Mouse (Mus musculus) heart, embryonic 16.5 days (tissue): ENCODE results near the gene Gm5751. TPM values are rescaled to one million over a fixed set of nuclear protein-coding genes. Genes with fewer than 3 reads are reported as not detected.
"Not testable (repeated sequence)": the region's sequence is repeated elsewhere in the genome, so short reads cannot be mapped to it uniquely, and the experiment has no call there.

ENCODE experiments used
- ATAC-seq: fragments of 200-750 bp; cut with Nextera tagmentation; replicated peaks from 2 replicates; pipeline ENCODE4 v1.8.0; 2017; ENCODE audit warnings: moderate number of reproducible peaks; ENCODE audit not compliant: insufficient read depth, low FRiP score; ENCODE audit errors: extremely low read depth
- H3K27ac ChIP-seq: fragments of 300-500 bp; sonication (generic); 2 replicates; pipeline ENCODE4 v1.5.1; 2014; ENCODE audit warnings: mild to moderate bottlenecking, low read length, control low read depth, moderate library complexity
- H3K27me3 ChIP-seq: fragments of 300-500 bp; sonication (generic); 2 replicates; pipeline ENCODE4 v1.6.1; 2014; ENCODE audit warnings: low read length, mixed read lengths; ENCODE audit not compliant: control insufficient read depth, insufficient read depth
- H3K36me3 ChIP-seq: fragments of 300-500 bp; sonication (generic); 2 replicates; pipeline ENCODE4 v1.6.1; 2014; ENCODE audit not compliant: control insufficient read depth, insufficient read depth
- H3K4me1 ChIP-seq: fragments of 300-500 bp; sonication (generic); 2 replicates; pipeline ENCODE4 v1.6.1; 2014; ENCODE audit warnings: low read length, mixed read lengths; ENCODE audit not compliant: control insufficient read depth, insufficient read depth
- H3K4me2 ChIP-seq: fragments of 300-500 bp; sonication (generic); 2 replicates; pipeline ENCODE4 v1.6.1; 2014; ENCODE audit warnings: low read depth, mild to moderate bottlenecking, control low read depth, low read length
- H3K4me3 ChIP-seq: fragments of 300-500 bp; sonication (generic); 2 replicates; pipeline ENCODE4 v1.5.1; 2014; ENCODE audit warnings: mild to moderate bottlenecking, control low read depth, low read length
- H3K9ac ChIP-seq: fragments of 300-500 bp; sonication (generic); 2 replicates; pipeline ENCODE4 v1.6.1; 2014; ENCODE audit warnings: low read length, control low read depth
- H3K9me3 ChIP-seq: fragments of 300-500 bp; sonication (generic); replicated peaks from 2 replicates; pipeline ENCODE4 v1.6.1; 2016; ENCODE audit warnings: low read length; ENCODE audit not compliant: control insufficient read depth
- WGBS: fragments of 180-500 bp; shearing (Covaris S2); extraction: QIAGEN DNeasy Blood & Tissue Kit; methylation state at CpG from one replicate; pipeline ENCODE4 v1.1.7; 2014; 5-methylcytosine and 5-hydroxymethylcytosine counted together
- polyA plus RNA-seq: library from polyadenylated mRNA; unstranded; fragments of >200 nt; fragmentation: Nextera tagmentation; extraction: Ambion mirVana; gene quantifications from 2 replicates; pipeline ENCODE4 v1.2.1, GENCODE M21; 2015

The Gm5751 gene
- polyA plus RNA-seq: not detected in 2 replicates

- H3K4me2 ChIP-seq, H3K27me3 ChIP-seq, H3K9ac ChIP-seq, ATAC-seq, H3K4me3 ChIP-seq, H3K36me3 ChIP-seq, H3K4me1 ChIP-seq, H3K27ac ChIP-seq, H3K9me3 ChIP-seq: not testable (repeated sequence)
- 84% methylated on average over 3 of the region's 4 CpGs for WGBS
These were observed at the start of gene Gm5751 for GRCm38 (mm10) chrX:8873953-8874352. Gene Gm5751 (plus strand): TSS chrX:8874253.

- no peak overlapping the region for H3K27ac ChIP-seq
- H3K9me3 ChIP-seq: no peaks in the 10 kb centered on the region
- no peak overlapping the region for H3K9ac ChIP-seq
- H3K4me1 ChIP-seq: no peaks in the 10 kb centered on the region
- H3K36me3 ChIP-seq: no peaks in the 10 kb centered on the region
- no peak overlapping the region for H3K4me3 ChIP-seq
- no peak for ATAC-seq
- H3K27me3 ChIP-seq: no peaks in the 10 kb centered on the region
- no peak overlapping the region for H3K4me2 ChIP-seq
These were observed 42.0 kb upstream of the Gm5751 start for GRCm38 (mm10) chrX:8832043-8832442.

- H3K36me3 ChIP-seq: no peaks in the 10 kb centered on the region
- no peak for ATAC-seq
- H3K4me3 ChIP-seq: no peak within 1 kb of the TSS
- no peak within 1 kb of the TSS for H3K27ac ChIP-seq
- H3K9me3 ChIP-seq: no peaks in the 10 kb centered on the region; the same call in 1 of the 2 replicates
- H3K9ac ChIP-seq: no peak within 1 kb of the TSS
- WGBS: 64% methylated on average over 1 of the region's 1 CpGs
- H3K4me2 ChIP-seq: no peak within 1 kb of the TSS
- H3K27me3 ChIP-seq: no peaks in the 10 kb centered on the region
- H3K4me1 ChIP-seq: no peaks in the 10 kb centered on the region
These were observed 30.4 kb upstream of the Gm5751 start, which contains the start of gene Gm6592 for GRCm38 (mm10) chrX:8843694-8844093. Gene Gm6592 (plus strand): TSS chrX:8843994.

GRCm38 (mm10) chrX:8852486-8852885, 21.6 kb upstream of the Gm5751 start:
- ATAC-seq: no peak
- H3K4me3 ChIP-seq: no peak overlapping the region
- no peak overlapping the region for H3K27ac ChIP-seq
- H3K9me3 ChIP-seq: no peaks in the 10 kb centered on the region
- H3K36me3 ChIP-seq: no peaks in the 10 kb centered on the region
- no peak overlapping the region for H3K4me2 ChIP-seq
- no peaks in the 10 kb centered on the region for H3K4me1 ChIP-seq
- no peak overlapping the region for H3K9ac ChIP-seq
- no peaks in the 10 kb centered on the region for H3K27me3 ChIP-seq
- WGBS: 86% methylated on average over 10 of the region's 10 CpGs

GRCm38 (mm10) chrX:8864331-8864730, 9.7 kb upstream of the Gm5751 start:
- not testable (repeated sequence) for H3K4me2 ChIP-seq, H3K36me3 ChIP-seq, H3K9ac ChIP-seq, H3K4me3 ChIP-seq, ATAC-seq, H3K9me3 ChIP-seq, H3K27me3 ChIP-seq, H3K27ac ChIP-seq, H3K4me1 ChIP-seq
- 3% methylated on average over 3 of the region's 3 CpGs for WGBS

- Histone ChIP-seq H3K36me3 (no peaks in the 10 kb centered on the region), H3K4me2 (no peak overlapping the region), H3K27ac (no peak overlapping the region), H3K9ac (no peak overlapping the region), H3K27me3 (no peaks in the 10 kb centered on the region), H3K9me3 (no peaks in the 10 kb centered on the region), H3K4me3 (no peak overlapping the region), H3K4me1 (no peaks in the 10 kb centered on the region)
- ATAC-seq: no peak
- 59% methylated on average over 4 of the region's 4 CpGs for whole genome bisulfite sequencing
These were observed 10.3 kb downstream of the Gm5751 start for GRCm38 (mm10) chrX:8884336-8884735.

- Histone ChIP-seq H3K4me2 (peak overlapping the region; percentile 84), H3K9ac (peak overlapping the region; percentile 75; the same call in 1 of the 2 replicates), H3K4me1 (no peaks in the 10 kb centered on the region), H3K27ac (no peak overlapping the region), H3K36me3 (no peaks in the 10 kb centered on the region), H3K4me3 (peak overlapping the region; percentile 57), H3K9me3 (no peaks in the 10 kb centered on the region), H3K27me3 (no peaks in the 10 kb centered on the region)
- WGBS: 45% methylated on average over 3 of the region's 9 CpGs
- no peak for ATAC-seq
These were observed 17.9 kb downstream of the Gm5751 start for GRCm38 (mm10) chrX:8891975-8892342.

- H3K27me3 ChIP-seq: no peaks in the 10 kb centered on the region
- WGBS: 14% methylated on average over 53 of the region's 95 CpGs
- no peaks in the 10 kb centered on the region for H3K4me1 ChIP-seq
- peak within 1 kb of the TSS; percentile 75 for H3K9ac ChIP-seq
- H3K9me3 ChIP-seq: no peaks in the 10 kb centered on the region
- H3K27ac ChIP-seq: peak within 1 kb of the TSS; percentile 63
- H3K4me2 ChIP-seq: peak within 1 kb of the TSS; percentile 84
- peak within 1 kb of the TSS; percentile 57 for H3K4me3 ChIP-seq
- no peaks in the 10 kb centered on the region for H3K36me3 ChIP-seq
- ATAC-seq: peak; percentile 85; the same call in 1 of the 2 replicates
These were observed 18.5 kb downstream of the Gm5751 start, which contains the start of gene B630019K06Rik for GRCm38 (mm10) chrX:8892343-8893155. Gene B630019K06Rik (plus strand): TSS chrX:8892382.

GRCm38 (mm10) chrX:8893182-8893651, 19.2 kb downstream of the Gm5751 start:
- Histone ChIP-seq H3K4me3 (peak overlapping the region; percentile 57), H3K27ac (peak overlapping the region; percentile 63), H3K4me1 (no peaks in the 10 kb centered on the region), H3K36me3 (no peaks in the 10 kb centered on the region), H3K27me3 (no peaks in the 10 kb centered on the region), H3K9ac (peak overlapping the region; percentile 75), H3K9me3 (no peaks in the 10 kb centered on the region), H3K4me2 (peak overlapping the region; percentile 84)
- peak; percentile 66 for ATAC-seq
- 8% methylated on average over 29 of the region's 42 CpGs for WGBS
